Mouse (Mus musculus) splenic B cell, adult 2 months (primary cell): ENCODE results near the gene Arid1b.
A peak's percentile ranks its signal among the peaks of the same experiment; 100 is the strongest.

Experiments
- DNase-seq: peaks from one replicate; pipeline ENCODE4 v3.0.0-alpha.2; 2011; ENCODE audit warnings: low read depth, low spot score
- H3K27me3 ChIP-seq: 2 replicates; pipeline ENCODE4 v1.6.1; 2012; ENCODE audit warnings: mild to moderate bottlenecking, low read length, moderate library complexity, mixed read lengths; ENCODE audit not compliant: control insufficient read depth, poor library complexity, insufficient read depth, severe bottlenecking
- H3K36me3 ChIP-seq: 2 replicates; pipeline ENCODE4 v1.6.1; 2012; ENCODE audit warnings: mild to moderate bottlenecking, low read length, moderate library complexity, mixed read lengths; ENCODE audit not compliant: control insufficient read depth, poor library complexity, insufficient read depth, severe bottlenecking

The Arid1b gene

GRCm38 (mm10) chr17:5285877-5286440 is 291.8 kb downstream of the Arid1b start:
- H3K36me3 ChIP-seq: peaks cover 8% of the 10 kb centered on the region
- DNase-seq: peak; percentile 23
- no peaks in the 10 kb centered on the region for H3K27me3 ChIP-seq

DNA sequence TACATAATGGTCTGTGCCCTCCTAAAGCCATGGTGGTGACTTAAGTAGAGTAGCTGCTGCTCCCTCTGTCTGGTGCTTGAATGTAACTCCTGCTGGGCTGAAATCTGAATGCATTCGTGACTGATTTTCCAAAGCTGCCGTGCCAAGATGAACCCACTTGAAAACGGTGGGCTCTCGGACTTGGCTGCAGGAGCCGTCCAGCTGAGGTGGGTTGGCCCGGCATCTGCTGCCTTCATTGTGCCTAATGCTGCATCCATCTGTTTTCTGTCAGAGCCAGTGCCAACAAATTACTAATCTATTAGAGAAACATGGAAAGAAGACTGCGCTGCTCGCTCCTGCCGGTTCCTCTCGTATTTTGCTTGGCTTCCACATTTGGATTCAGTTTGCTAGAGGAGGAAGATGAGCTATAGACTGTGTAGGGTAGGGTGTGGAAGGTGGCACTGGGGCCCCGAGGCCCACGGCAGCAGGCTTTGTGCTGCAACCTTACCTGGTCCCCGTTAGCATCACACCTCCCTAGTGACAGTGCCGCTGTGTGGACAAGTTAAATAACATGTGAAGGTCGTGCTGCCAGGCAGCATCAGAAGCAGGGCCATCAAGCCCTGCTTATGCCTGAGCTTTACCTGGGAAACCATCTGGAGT is 292.6 kb downstream of the Arid1b start:
- no peak for DNase-seq
- Histone ChIP-seq H3K27me3 (no peaks in the 10 kb centered on the region), H3K36me3 (peaks cover 10% of the 10 kb centered on the region)

DNA sequence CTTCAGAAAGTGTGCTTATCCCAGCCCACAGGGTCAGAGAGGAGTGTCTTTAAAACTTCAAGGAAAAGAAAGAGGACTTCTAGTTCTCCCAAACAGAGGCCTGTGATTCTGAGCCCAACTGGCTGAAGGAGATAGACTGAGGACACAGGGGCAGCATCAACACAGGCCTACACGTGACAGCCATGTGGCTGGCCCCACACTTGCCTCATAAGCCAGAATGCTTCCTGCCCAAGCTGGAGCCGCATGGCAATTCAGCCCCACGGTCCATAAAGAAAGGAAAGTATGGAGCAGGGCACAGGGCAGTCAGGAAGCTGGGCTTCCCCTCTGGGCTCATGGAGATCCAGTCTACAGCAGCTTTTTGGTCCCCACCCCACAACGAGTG is 293.1 kb downstream of the Arid1b start:
- DNase-seq: no peak
- peaks cover 10% of the 10 kb centered on the region for H3K36me3 ChIP-seq
- H3K27me3 ChIP-seq: no peaks in the 10 kb centered on the region

GRCm38 (mm10) chr17:5287641-5288040 is 293.5 kb downstream of the Arid1b start:
- no peak for DNase-seq
- H3K27me3 ChIP-seq: no peaks in the 10 kb centered on the region
- peaks cover 10% of the 10 kb centered on the region for H3K36me3 ChIP-seq

DNA sequence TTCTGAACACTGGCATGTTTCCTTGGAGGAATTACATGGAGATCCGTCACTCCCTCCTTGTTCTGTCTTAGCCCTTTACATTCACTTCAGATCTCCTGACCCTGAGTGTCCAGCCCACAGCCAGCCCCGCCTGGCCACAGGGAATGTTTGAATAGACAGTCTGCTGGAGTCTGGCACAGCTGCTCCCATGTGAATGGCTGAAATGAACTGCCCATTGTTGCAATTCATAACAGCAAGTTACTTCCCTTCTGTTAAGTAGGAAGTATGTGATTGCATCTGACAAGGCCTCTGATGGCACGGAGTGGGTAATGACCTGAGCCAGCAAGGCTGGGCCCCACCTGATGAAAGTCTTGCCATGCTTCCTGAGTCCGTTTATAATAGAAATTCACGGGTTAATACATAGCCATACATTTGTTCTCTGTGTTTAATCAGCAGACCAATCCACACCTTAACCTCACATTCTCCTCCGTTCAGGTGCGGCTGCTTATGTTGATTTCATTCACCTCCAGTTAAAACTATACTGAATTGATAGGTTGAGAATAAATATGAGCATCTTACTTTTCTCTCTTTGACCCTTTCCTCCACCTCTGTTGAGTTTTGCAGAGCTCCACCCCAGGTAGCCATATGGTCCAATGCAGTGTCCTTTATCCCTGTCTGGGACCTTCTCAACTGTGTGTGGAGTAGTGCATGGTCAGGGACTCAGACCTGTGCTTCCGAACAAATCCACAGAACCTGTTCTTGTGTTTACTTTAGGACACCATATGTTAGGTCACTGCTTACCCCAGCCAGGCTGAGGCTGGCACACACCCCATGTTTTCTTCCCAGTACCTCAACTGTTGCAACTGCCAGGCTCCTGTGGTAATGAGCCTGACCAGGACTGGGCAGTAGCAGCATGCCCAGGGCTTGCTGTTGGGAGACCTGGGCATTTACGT is 299.8 kb downstream of the Arid1b start:
- Histone ChIP-seq H3K36me3 (peaks cover 5% of the 10 kb centered on the region), H3K27me3 (no peaks in the 10 kb centered on the region)
- no peak for DNase-seq

DNA sequence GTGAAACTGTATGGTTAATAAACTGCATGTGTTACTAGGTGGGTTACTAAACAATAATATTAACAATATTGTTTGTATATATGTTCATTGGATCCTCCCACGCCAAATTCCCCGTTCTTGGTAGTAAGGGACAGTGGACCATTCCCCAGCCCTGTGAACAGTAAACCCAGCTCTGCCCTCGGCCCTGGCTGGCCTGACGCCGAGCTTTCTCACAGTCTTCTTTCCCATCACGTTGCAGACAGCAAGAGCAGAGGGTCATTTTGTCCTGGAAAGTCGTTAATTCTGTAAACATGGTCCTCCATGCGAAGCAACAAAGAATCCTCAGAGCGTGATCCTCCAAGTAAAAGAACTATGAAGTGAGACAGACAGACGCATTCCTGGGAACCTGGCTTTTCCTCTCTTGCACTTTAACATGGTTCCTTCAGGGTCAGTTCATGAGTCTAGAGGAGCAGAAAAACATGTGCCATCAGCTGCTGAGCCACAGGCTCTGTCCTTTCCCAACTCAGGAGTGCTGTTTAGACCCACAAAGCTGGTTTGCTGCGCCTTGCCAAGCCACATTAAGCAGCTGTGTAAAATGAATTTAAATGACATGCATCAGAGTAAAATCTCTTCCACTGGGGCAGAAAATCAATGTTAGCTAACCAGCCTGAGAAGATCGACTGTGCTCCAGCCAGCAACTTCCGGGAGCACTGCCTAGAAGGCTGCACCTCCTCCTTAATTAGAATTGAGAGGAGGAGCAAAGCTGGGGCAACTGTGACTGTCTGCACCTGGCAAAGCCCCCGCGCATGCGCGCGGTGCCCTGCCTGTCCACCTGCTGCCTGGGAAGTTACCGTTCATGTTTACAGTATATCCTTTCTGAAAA is 301.2 kb downstream of the Arid1b start:
- Histone ChIP-seq H3K36me3 (peaks cover 5% of the 10 kb centered on the region), H3K27me3 (no peaks in the 10 kb centered on the region)
- DNase-seq: peak; percentile 94

DNA sequence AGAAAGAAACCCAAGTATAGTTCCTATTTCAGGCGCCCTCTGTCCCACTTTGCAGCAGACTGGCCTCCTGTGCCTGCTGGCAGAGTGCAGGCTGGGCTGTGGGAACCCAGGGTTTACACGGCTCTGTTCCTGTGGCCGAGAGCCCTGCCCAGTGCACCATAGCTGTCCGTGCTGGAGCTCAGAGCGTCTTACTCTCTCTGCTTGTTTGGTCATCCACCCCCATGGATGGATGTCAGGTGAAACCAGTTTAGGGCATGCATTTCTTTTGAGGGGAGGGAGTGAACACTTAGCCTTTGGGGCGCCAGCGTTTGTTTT is 301.8 kb downstream of the Arid1b start:
- Histone ChIP-seq H3K36me3 (peaks cover 3% of the 10 kb centered on the region), H3K27me3 (no peaks in the 10 kb centered on the region)
- no peak for DNase-seq

GRCm38 (mm10) chr17:5297491-5297890 is 303.4 kb downstream of the Arid1b start:
- no peaks in the 10 kb centered on the region; the same call in none of the 2 replicates for H3K36me3 ChIP-seq
- DNase-seq: no peak

GRCm38 (mm10) chr17:5297984-5298383 is 303.9 kb downstream of the Arid1b start:
- Histone ChIP-seq H3K36me3 (no peaks in the 10 kb centered on the region; the same call in none of the 2 replicates), H3K27me3 (no peaks in the 10 kb centered on the region)
- DNase-seq: no peak

More at GRCm38 (mm10) chr17:5297491-5297890, 303.4 kb downstream of the Arid1b start:
- H3K27me3 ChIP-seq: no peaks in the 10 kb centered on the region

DNA sequence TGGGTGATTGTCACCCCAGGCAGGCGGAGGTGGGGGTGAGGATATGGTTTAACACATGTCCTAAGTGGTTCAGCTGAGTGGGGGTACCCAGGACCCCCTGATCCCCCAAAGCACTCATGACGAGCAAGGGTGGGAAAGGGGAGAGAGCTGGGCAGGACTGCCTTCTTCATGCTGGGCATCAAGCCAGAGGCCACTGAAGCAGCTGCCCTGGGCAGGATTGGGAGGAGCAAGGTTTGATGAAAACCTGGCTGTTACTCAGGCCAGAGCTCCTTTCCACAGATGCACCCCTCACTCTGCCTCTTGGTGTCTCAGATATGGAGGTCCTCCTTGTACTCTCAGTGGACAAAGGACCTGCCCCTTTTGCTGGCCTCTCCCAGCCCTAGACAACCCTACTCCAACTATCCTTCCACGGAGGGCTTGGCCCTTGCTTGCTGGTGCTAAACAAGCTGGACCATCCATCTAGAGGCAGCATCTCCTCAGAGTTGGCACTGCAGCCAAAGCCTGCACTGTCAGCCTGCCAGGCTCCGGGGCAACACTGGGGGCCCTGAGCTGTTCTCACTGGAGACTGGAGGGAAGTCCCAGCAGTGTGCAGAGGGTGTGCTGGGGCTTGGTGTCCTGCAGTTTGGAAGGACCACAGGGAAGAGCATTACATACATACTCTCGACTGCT is 304.9 kb downstream of the Arid1b start:
- DNase-seq: no peak
- Histone ChIP-seq H3K36me3 (no peaks in the 10 kb centered on the region; the same call in none of the 2 replicates), H3K27me3 (no peaks in the 10 kb centered on the region)

DNA sequence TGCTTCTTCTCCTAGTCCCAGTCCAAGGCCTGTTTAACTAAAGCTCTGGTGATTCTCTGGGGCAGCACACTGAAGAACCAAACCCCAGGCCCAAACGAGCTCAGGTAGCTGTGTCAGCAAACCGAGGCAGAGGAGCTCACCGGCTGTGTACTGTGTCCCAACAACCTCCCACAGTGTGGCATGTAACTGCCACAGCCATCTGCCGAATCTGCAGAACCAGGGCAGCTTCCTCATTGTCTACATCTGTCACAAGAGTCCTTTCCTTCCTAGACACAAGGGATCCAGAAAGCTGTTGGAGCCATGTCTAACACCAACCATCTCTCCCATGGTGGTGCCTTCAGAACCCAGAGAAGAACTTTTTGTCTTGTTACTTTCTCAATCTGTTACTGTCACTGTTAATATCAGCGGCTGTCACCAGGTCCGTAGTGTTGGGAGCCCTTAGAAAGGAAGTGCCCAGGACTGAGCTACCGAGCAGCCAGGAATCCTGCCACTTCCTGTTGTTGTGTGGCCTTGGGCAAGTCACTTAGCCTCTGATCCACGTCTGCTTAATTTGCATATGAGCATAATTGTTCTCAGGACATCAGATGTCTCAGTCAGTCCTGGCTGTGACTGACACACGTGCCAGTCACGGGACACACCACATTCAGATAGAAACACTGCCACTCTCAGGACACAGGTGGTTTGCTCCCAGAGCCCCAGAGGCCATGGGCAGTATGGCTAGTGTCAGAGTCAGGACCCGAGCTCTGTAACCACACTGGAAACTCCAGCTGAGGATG is 309.0 kb downstream of the Arid1b start:
- DNase-seq: peak; percentile 95
- Histone ChIP-seq H3K36me3 (peaks cover 9% of the 10 kb centered on the region), H3K27me3 (no peaks in the 10 kb centered on the region)

- H3K27me3 ChIP-seq: no peaks in the 10 kb centered on the region
- no peak for DNase-seq
- H3K36me3 ChIP-seq: peaks cover 9% of the 10 kb centered on the region
Measured at GRCm38 (mm10) chr17:5305783-5306477, 311.8 kb downstream of the Arid1b start.

DNA sequence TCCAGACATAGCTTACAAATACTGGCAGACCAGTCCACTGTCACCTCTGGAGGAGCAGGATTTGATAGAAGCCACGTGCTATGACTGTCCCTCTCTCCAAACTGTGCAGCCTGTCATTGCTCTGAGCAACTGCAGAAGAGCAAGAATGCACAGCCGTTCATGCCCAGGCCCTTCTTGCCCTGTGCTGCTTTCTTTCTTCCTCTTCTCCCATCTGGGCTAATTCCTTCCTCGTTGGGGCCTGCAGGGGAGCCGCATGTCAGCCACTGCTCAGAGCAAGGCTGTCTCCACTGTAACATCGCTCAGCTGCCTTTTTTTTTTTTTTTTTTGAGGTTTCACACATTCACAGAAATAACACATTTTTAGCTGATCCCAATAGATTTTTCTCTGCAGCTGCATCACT is 315.8 kb downstream of the Arid1b start:
- H3K36me3 ChIP-seq: peaks cover 8% of the 10 kb centered on the region
- no peaks in the 10 kb centered on the region for H3K27me3 ChIP-seq
- DNase-seq: no peak
